Mouse (Mus musculus) fat pad, adult 2 months (tissue): ENCODE results near the gene Dbndd2.

Experiments used
- DNase-seq: peaks from one replicate; pipeline ENCODE4 v3.0.0-alpha.2; 2011; ENCODE audit warnings: low read depth, low spot score; ENCODE audit errors: extremely low read depth

Gene Dbndd2

DNA sequence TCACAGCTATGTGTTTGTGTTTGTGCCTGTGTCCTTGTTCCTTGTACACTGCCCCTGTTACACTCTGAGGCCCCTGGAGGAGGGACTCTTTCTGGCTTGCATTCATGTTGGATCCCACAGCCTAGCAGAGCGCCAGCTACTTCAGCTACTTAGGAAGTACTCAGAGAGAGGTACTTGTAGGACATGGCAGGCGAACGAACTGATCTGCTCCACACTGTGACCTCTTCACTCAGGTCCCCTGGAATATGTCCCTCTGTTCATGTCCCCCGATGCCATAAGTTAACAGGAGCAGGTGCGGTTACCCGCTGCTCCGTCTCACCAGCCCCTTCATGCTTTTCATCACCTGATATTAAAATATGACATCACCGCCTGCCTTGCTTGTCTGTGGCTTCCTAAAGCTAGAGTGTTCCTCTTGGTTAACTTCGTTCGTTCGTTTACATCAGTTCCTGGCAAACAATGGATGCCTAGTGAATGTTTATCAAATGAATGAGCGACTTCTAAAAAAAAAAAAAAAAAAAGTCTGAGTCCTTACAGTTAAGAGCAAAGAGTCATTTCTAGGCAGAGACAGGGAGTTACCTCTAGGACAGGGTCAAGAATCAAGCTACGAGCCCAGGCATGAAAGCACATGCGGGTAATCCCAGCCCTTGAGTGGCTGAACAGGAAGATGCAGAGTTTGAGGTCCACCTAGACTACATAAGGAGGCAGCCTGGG is 32.7 kb upstream of the Dbndd2 start:
- DNase-seq: no peak

GRCm38 (mm10) chr2:164453887-164454500 is 31.9 kb upstream of the Dbndd2 start:
- DNase-seq: no peak

GRCm38 (mm10) chr2:164454846-164455245 is 31.1 kb upstream of the Dbndd2 start:
- peak; percentile 84 for DNase-seq

DNA sequence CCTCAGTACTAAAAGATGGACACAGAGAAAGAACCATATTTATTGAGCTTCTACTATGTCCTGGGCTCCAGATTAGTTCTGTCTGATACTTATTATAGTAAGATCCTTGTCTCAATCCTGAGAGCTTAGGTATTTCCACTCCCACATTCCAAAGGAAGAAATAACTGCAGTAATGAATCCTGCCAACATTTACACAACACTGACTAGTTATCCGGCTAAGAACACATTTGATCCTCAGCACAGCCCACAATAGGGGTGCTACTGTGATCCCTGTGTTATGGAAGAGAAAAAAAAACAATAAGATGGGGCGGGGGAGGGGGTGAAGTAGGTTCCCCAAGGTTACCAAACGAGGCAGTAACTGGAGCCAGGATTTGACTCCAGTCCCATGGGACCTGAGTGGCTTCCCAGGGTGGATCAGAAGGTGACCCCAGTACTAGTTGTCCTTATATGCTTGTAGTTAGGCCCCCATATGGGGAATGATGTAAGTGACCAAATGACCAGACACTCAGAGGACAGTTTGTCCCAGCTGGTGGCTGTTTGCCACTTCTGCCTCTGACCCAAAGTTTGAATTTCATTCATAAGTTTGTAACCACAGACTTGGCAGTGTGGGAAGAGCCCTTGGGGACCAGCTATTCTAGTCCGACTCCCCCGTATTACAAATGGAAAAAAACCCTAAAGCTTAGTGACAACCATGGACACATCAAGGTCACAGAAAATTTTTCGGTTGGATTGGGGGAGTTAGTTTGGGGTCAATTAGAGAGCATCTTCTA is 30.3 kb upstream of the Dbndd2 start:
- peak; percentile 92 for DNase-seq

- DNase-seq: no peak
Observed at GRCm38 (mm10) chr2:164456413-164456812, 29.5 kb upstream of the Dbndd2 start.

DNA sequence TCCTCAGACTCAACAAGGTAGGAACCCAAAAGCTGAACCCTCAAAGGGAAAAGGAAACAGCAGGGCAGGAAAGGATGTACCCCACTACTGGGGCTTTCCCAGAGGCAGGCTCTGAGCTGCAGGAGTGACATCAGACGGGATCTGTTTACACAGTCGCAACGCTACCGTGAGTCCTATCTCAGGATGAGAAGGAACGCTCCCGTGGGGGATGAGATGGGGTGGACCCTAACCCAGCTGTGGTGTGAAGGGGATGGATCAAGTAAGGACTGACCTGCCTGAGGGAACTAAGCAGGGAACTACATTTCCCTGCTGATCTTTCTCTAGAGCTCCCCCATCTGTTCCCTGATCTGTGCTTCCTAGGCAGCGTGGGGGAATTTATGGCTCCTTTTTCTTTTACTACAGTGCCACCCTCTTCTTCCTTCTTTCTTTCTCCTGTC is 29.0 kb upstream of the Dbndd2 start, which contains the start of gene Sys1:
Gene Sys1 (plus strand): TSS at position 101 of the 437 bp plus-strand sequence.
- no peak for DNase-seq

- no peak for DNase-seq
Observed at GRCm38 (mm10) chr2:164457942-164458341, 28.0 kb upstream of the Dbndd2 start.

- no peak for DNase-seq
Observed at GRCm38 (mm10) chr2:164458535-164458934, 27.4 kb upstream of the Dbndd2 start.

DNA sequence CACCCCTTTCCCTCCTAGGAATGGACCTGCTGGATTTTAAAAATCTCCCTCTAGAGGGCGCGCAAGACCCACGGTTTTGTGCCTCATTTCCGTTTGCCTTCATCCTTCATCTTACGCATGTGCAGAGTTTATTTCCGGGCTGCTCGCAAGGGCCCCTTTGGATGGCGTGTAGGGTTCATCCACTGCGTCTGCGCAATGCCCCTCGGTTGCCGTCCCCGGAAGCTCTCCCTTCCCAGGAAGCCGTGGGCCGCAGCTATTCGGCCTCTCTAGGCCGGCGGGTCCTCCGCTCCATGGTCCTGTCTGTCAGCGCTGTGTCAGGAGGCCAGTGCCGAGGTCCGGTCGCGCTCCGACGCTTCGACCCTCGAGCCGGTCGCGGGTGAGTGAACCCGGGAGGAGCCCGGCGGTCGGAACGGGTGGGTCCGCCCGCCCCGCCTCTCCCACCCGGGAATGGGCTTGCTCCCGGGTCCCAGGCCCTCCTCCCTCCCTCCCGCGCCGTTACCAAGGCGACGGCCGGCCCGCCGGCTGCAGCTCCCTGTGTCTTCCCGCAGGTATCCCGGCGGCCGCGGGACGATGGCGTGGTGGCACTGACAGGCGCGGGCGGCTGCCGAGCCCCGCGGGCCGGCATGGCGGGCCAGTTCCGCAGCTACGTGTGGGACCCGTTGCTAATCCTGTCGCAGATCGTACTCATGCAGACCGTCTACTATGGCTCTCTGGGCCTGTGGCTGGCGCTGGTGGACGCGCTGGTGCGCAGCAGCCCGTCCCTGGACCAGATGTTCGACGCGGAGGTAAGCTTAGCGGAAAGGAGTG is 25.0 kb upstream of the Dbndd2 start, which contains the start of gene Gm20458:
Gene Gm20458 (plus strand): TSS at position 223 of the 807 bp plus-strand sequence.
- peak; percentile 68 for DNase-seq

GRCm38 (mm10) chr2:164465161-164465560 is 20.7 kb upstream of the Dbndd2 start:
- DNase-seq: no peak

- no peak for DNase-seq
Observed at GRCm38 (mm10) chr2:164466787-164467186, 19.1 kb upstream of the Dbndd2 start.

DNA sequence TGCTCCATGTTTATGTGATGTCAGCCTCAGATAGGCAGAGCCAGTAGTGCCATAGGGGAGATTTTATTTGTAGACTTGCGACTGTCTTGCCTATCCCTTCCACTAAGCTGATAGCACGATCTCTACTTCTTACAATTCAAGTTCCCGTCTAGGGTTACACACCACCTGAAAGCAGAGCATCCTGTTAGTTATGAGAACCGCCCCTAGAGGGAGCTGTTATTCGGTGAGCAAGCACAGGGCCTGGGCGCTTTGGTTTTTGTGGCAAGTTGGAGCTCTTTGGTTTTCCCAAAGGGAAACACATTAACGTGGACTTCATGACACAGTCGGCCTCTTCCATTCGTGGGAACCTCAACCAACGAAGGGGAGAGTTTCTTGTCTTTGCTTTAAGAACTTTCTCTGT is 15.7 kb upstream of the Dbndd2 start:
- no peak for DNase-seq

DNA sequence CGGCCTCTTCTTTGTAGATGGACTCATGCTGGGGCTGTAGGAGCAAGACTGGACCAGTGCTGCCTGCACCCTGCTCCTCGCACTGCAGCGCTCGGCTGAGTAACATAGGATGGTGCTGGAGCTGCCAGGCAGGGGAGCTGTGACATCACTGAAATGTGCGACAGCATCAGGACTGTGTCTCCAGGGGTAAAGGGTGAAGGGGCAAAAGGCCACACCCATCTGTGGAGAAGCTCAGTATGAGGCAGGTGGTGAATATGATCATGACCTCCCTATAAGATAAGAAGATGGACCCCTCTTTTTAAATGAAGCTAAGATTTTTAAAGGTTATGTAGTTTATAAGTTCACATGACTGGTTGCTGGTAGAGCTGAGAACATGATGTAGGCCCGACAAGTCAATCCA is 12.3 kb upstream of the Dbndd2 start, which contains the start of gene Trp53tg5:
Gene Trp53tg5 (minus strand): TSS at position 101 of the 400 bp plus-strand sequence.
- DNase-seq: no peak

GRCm38 (mm10) chr2:164486258-164487114 is 580 bp downstream of the Dbndd2 start:
- no peak for DNase-seq

GRCm38 (mm10) chr2:164487115-164487527 is 1.2 kb downstream of the Dbndd2 start:
- no peak for DNase-seq

- DNase-seq: no peak
Observed at GRCm38 (mm10) chr2:164487812-164488211, 1.9 kb downstream of the Dbndd2 start.

DNA sequence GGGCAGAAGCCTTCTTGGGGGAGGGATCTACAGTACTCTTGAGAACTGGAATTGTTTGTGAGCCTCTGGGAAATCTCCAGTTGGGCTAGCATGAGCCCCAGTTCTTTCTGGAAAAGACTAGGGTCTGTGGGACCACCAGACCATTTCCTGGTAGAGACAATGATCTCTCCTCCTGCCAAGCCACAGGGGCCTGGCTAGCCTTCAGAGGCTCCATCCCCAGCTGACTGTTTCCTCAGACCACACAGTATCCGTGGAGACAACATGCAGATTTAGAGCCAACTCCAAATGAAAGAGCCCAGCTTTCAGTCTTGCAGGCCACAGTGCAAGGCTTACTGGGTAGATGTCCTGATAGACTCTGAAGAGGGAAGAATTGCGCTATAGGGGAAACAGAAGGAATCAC is 8.2 kb downstream of the Dbndd2 start:
- DNase-seq: no peak

DNA sequence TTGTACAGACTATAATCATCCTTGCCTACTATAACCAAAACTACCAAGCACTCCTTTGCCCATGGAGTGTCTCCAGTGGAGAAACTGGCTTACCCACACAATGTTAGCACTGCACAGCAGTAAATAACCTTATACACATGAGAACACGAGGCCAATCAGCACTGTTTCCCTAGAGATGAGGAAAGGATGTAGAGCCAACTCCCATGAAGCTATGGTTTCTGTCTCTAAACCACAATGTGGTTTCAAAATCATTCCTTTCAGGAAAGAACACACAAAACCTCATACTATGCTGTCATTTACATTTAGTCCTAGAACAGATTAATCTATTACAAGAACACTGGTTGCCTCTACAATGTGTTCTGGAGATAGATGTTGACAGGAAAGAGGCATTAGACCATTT is 10.4 kb downstream of the Dbndd2 start:
- DNase-seq: no peak

DNA sequence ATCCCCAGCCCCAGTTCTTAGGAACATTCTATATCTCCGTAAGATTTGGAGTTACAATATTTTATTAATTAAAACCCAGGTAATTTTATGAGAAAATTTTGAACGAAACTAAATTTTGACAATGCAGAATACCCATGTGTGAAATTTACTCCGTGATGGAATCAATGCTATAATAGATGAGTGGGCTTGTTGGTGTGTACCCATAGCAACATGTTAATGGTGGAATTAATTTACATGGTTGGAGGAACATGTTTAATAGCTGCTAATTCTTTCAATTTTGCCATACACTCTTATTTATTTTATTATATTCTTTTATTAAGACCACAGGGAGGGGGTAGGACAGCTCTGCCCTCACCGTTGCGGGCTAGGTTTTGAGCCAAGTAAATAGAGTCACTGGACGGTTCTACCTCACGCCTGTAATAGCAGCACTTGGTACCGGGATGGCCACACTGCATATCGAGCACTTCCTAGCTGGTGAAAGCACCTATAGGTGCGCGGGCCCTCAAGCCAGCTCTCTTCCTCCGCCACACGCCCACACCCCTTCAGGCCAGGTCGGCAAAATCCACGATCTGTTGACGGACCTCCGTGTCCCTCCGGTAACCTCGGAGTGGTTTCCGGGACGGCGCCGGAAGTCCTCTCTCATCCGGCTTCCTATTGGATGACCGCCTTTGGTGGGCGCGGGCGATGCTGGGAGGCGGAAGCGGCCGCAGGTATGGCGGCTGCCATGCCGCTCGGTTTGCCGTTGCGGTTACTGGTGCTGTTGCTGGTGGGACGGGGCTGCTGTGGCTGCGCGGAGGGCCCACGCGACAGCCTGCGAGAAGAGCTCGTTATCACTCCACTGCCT is 11.2 kb downstream of the Dbndd2 start, which contains the start of gene Pigt:
Gene Pigt (plus strand): TSS at position 674 of the 844 bp plus-strand sequence.
- no peak for DNase-seq
